11 mouse cellular contexts compared by ENCODE assay signal in the genomic region with DNA sequence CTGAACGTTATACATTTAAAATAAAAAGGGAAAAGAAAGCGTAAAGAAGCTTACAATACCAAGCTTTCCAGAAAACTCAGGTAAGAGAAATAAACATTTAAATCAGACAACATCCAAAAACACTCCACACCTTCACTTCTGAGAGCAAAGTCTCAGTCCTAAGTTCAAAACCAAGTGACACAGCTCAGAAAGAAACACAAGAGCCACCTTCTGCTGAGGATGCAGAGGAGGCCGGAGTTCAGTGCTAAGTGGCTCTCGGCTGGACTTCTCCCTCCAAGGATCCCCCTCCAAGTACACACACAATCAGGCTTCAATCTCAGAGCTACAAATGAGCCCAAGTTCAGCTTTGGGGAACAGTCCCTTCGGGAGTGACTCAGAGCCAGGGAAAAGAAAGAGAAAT. TPM values are rescaled to one million over a fixed set of nuclear protein-coding genes. Genes with fewer than 3 reads are reported as not detected.
DNase-seq lines count a peak whose midpoint lies in the region; ATAC-seq lines count a peak whose summit lies in the region.
"Had no signal": no experiment of that assay in that cellular context is flagged by ENCODE, and none has a peak within 500 bp of the region (broad histone marks: within the 10 kb centered on the region; RNA-seq: fewer than 3 reads in every experiment).

No protein-coding gene starts in this region.

- no peak for DNase-seq in kidney, postnatal 4 days
- no peak for DNase-seq in cerebellum, adult 18-20 months
- no peak for DNase-seq in embryo, embryonic 11 days
- DNase-seq in adrenal gland, postnatal 14 days = no peak
- DNase-seq: cerebellum, adult 11 months had no signal

- no peaks in the 10 kb centered on the region for H3K36me3 ChIP-seq in kidney, embryonic 15.5 days
- H3K36me3 ChIP-seq in forebrain, embryonic 12.5 days (replicated peaks) = 0 out of 2 replicates have a peak, but pooled peaks cover 9% of the 10 kb centered on the region
- peaks cover 7% of the 10 kb centered on the region; the same call in 1 of the 2 replicates for H3K36me3 ChIP-seq in kidney, embryonic 16.5 days (ENCODE audit: insufficient read depth, low read length)
- no peaks in the 10 kb centered on the region for H3K36me3 ChIP-seq in neural tube, embryonic 12.5 days
- H3K36me3 ChIP-seq: G1E had no signal

- H3K9ac ChIP-seq in kidney, embryonic 15.5 days = no peak overlapping the region
- peak overlapping the region; percentile 92 for H3K9ac ChIP-seq in forebrain, embryonic 12.5 days
- peak overlapping the region; percentile 55 for H3K9ac ChIP-seq in kidney, embryonic 16.5 days (replicated peaks; ENCODE audit: low read length)
- peak overlapping the region; percentile 57; the same call in 1 of the 2 replicates for H3K9ac ChIP-seq in neural tube, embryonic 12.5 days

- no peaks in the 10 kb centered on the region for H3K27me3 ChIP-seq in kidney, embryonic 15.5 days
- no peaks in the 10 kb centered on the region for H3K27me3 ChIP-seq in forebrain, embryonic 12.5 days
- H3K27me3 ChIP-seq in kidney, embryonic 16.5 days (ENCODE audit: insufficient read depth, low read length) = no peaks in the 10 kb centered on the region
- H3K27me3 ChIP-seq in neural tube, embryonic 12.5 days (replicated peaks) = no peaks in the 10 kb centered on the region

- H3K9me3 ChIP-seq in kidney, embryonic 15.5 days (replicated peaks) = no peaks in the 10 kb centered on the region
- no peaks in the 10 kb centered on the region for H3K9me3 ChIP-seq in forebrain, embryonic 12.5 days
- no peaks in the 10 kb centered on the region for H3K9me3 ChIP-seq in kidney, embryonic 16.5 days (ENCODE audit: low read length)
- H3K9me3 ChIP-seq in neural tube, embryonic 12.5 days = no peaks in the 10 kb centered on the region

- H3K4me3 ChIP-seq in kidney, embryonic 15.5 days (replicated peaks) = peak overlapping the region; percentile 85
- peak overlapping the region; percentile 88 for H3K4me3 ChIP-seq in forebrain, embryonic 12.5 days (replicated peaks)
- peak overlapping the region; percentile 86 for H3K4me3 ChIP-seq in kidney, embryonic 16.5 days (ENCODE audit: low read length)
- peak overlapping the region; percentile 88 for H3K4me3 ChIP-seq in neural tube, embryonic 12.5 days

- H3K4me2 ChIP-seq in kidney, embryonic 15.5 days = peak overlapping the region; percentile 93
- peak overlapping the region; percentile 99 for H3K4me2 ChIP-seq in forebrain, embryonic 12.5 days
- H3K4me2 ChIP-seq in kidney, embryonic 16.5 days (replicated peaks; ENCODE audit: low read depth, low read length) = peak overlapping the region; percentile 98
- H3K4me2 ChIP-seq in neural tube, embryonic 12.5 days (replicated peaks) = peak overlapping the region; percentile 99

- 84% methylated on average over 5 of the region's 5 CpGs for WGBS in kidney, embryonic 15.5 days
- 77% methylated on average over 5 of the region's 5 CpGs for WGBS in forebrain, embryonic 12.5 days
- 69% methylated on average over 5 of the region's 5 CpGs for WGBS in kidney, embryonic 16.5 days
- 81% methylated on average over 5 of the region's 5 CpGs for WGBS in neural tube, embryonic 12.5 days

- peaks cover 80% of the 10 kb centered on the region for H3K4me1 ChIP-seq in kidney, embryonic 15.5 days
- peaks cover 65% of the 10 kb centered on the region for H3K4me1 ChIP-seq in forebrain, embryonic 12.5 days
- H3K4me1 ChIP-seq in kidney, embryonic 16.5 days (ENCODE audit: insufficient read depth, low read length) = peaks cover 72% of the 10 kb centered on the region
- H3K4me1 ChIP-seq in neural tube, embryonic 12.5 days = peaks cover 63% of the 10 kb centered on the region

- no peak for ATAC-seq in kidney, embryonic 15.5 days (replicated peaks; ENCODE audit: low FRiP score)
- ATAC-seq in forebrain, embryonic 12.5 days (ENCODE audit: low FRiP score) = no peak
- no peak for ATAC-seq in kidney, embryonic 16.5 days (ENCODE audit: low FRiP score, low TSS enrichment)
- ATAC-seq in neural tube, embryonic 12.5 days (ENCODE audit: low FRiP score, low read depth) = no peak

- H3K27ac ChIP-seq in kidney, embryonic 15.5 days = no peak overlapping the region; the same call in 1 of the 2 replicates
- H3K27ac ChIP-seq in forebrain, embryonic 12.5 days = no peak overlapping the region
- H3K27ac ChIP-seq in kidney, embryonic 16.5 days (ENCODE audit: low read length) = peak overlapping the region; percentile 68
- H3K27ac ChIP-seq in neural tube, embryonic 12.5 days = no peak overlapping the region
- H3K27ac ChIP-seq: macrophage had no signal

RNA-seq across cellular contexts. Expression of gene Zcchc14, which starts 3.3 kb away (rescaled TPM):
- 16.3 and 17.2 TPM in 2 replicates for polyA plus RNA-seq in kidney, embryonic 15.5 days (2015; fragmentation: Nextera tagmentation; extraction: Ambion mirVana)
- polyA plus RNA-seq in forebrain, embryonic 12.5 days (2016; fragmentation: Nextera tagmentation; extraction: Ambion mirVana) = 28.3 and 30.5 TPM in 2 replicates
- polyA plus RNA-seq in kidney, embryonic 16.5 days (2015; fragmentation: Nextera tagmentation; extraction: Ambion mirVana) = 16.4 and 17.8 TPM in 2 replicates
- 23.1 and 23.9 TPM in 2 replicates for polyA plus RNA-seq in neural tube, embryonic 12.5 days (2016; fragmentation: Nextera tagmentation; extraction: Ambion mirVana)
- 41.0 and 46.2 TPM in 2 replicates for total RNA-seq in adrenal gland, postnatal 14 days (2021)
- polyA plus RNA-seq: G1E had no signal

RNA-seq across cellular contexts. Expression of gene Map1lc3b, which starts 59.3 kb away (rescaled TPM):
- 183 and 189 TPM in 2 replicates for polyA plus RNA-seq in kidney, embryonic 15.5 days (2015; fragmentation: Nextera tagmentation; extraction: Ambion mirVana)
- 248 and 250 TPM in 2 replicates for polyA plus RNA-seq in forebrain, embryonic 12.5 days (2016; fragmentation: Nextera tagmentation; extraction: Ambion mirVana)
- polyA plus RNA-seq in kidney, embryonic 16.5 days (2015; fragmentation: Nextera tagmentation; extraction: Ambion mirVana) = 201 and 211 TPM in 2 replicates
- polyA plus RNA-seq in neural tube, embryonic 12.5 days (2016; fragmentation: Nextera tagmentation; extraction: Ambion mirVana) = 344 and 353 TPM in 2 replicates
- 137 and 170 TPM in 2 replicates for total RNA-seq in adrenal gland, postnatal 14 days (2021)
